Mouse (Mus musculus): Measurements from ENCODE around the gene Ift27.
A peak's percentile ranks its signal among the peaks of the same experiment; 100 is the strongest.

The Ift27 gene

GRCm38 (mm10) chr15:78173972-78174886 lies at the start of gene Ift27:
TSS of gene Ift27 (minus strand) at chr15:78174107.
- DNase-seq, result peak; percentile 96

GRCm38 (mm10) chr15:78215269-78215668 lies 41.4 kb upstream of the Ift27 start:
- DNase-seq, result no peak

- DNase-seq, result no peak
These were observed 37.5 kb upstream of the Ift27 start for GRCm38 (mm10) chr15:78211367-78211766.

- DNase-seq, result no peak
These were observed 36.3 kb upstream of the Ift27 start for GRCm38 (mm10) chr15:78210203-78210602.

DNA sequence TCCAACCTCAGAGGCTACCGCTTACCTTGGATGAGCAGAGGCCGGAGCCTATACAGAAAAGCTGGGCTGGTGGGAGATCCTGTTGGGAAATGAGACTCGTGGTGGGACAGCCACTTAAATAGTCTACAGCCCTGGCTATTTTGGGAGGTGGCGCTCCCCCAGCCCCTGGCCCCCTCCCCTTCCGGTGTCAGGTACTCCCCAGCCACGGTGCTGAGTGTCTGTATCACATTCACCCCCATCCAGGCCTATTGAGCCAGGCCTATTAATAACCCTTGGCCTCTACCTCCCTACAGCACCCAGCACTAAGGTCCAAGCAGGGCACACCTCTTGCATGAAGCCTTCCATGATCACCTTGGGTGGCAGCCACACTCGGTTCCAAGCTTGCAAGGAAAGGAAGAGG lies 32.4 kb upstream of the Ift27 start, which contains the start of gene Pvalb:
Gene Pvalb, minus strand, starts transcription at position 89 of the 400 bp plus-strand sequence.
- DNase-seq, result no peak

DNA sequence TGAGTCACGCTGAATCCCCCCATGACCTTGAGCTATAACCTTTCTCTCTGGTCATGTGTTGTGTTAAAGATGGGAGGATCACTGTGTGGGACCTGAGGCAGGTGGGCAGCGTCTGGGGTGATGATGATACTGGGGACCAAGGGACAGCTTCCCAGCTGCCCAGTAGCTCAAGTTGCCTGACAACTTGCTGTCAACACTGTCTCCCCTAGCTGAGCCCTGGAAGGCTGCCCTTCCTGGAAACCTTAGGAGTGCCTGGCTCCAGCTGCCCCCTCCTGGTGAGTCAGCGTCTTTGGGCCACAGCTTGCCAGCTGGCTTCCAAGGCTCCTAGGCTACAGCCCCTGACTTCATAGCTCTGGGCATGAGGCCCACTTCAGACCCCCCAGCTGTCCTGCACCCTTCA lies 31.3 kb upstream of the Ift27 start:
- no peak for DNase-seq

DNA sequence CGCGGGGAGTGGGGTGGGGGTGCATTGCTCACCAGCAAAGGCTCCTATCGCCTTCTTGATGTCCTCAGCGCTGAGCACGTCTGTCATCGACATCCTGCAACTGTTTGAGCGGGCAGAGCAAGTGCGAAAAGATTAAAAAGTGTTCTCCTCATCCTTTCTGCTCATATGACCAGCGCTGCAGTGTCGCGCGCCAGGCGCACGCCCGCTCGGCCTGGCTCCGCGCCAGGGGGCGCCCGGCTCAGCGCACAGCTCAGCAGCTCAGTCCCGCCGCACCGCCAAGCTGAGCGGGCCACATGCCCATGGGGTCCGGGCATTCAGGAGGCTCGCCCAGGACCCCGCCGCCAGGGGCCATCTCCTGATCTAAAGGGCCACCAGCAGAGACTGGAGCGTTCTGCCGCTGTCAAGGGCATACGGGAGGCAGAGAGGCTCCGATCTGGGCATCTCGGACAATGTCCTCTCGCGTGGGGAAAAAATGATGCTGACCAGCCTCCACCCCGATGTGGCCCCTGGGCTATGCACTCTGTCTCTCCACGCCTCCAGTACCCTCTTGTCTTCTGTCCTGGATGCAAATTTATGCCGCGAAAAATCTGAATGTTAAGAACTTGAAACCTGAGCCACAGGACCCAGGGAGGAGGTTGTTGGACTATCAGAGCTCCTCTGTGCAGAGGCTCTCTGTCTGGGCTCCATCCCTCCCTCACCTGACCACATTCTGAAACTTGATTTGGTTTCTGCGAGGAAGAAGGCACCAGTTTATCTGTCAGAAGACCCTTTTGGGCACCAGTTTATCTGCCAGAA lies 30.3 kb upstream of the Ift27 start:
- peak; percentile 14 for DNase-seq

GRCm38 (mm10) chr15:78195096-78195880 lies 21.4 kb upstream of the Ift27 start:
- no peak for DNase-seq

GRCm38 (mm10) chr15:78194320-78194719 lies 20.4 kb upstream of the Ift27 start:
- no peak for DNase-seq

GRCm38 (mm10) chr15:78189636-78190035 lies 15.7 kb upstream of the Ift27 start:
- no peak for DNase-seq

- DNase-seq, result no peak
These were observed 14.6 kb upstream of the Ift27 start for GRCm38 (mm10) chr15:78188546-78188945.

DNA sequence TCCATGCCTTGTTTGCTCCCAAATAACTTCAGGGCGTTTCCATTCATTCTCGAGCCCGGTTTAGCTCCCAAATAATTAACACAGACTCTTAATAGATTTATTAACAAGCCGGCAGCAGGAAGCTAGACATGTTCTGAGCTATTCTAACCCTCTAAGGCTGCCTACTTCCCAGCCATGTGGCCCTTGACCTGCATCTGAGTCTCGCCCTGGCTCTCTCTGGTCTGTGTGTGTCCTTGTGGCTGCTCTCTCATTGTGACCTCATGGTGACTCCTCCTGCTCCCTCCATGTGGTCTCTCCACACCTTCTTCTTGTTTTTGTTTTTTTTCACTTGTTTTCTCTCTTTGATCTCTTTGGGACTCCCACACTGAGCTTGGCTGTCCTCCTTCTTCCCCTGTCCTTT lies 13.0 kb upstream of the Ift27 start:
- no peak for DNase-seq

- no peak for DNase-seq
These were observed 11.7 kb upstream of the Ift27 start for GRCm38 (mm10) chr15:78185609-78186008.

GRCm38 (mm10) chr15:78184855-78185254 lies 10.9 kb upstream of the Ift27 start:
- DNase-seq, result peak; percentile 55

DNA sequence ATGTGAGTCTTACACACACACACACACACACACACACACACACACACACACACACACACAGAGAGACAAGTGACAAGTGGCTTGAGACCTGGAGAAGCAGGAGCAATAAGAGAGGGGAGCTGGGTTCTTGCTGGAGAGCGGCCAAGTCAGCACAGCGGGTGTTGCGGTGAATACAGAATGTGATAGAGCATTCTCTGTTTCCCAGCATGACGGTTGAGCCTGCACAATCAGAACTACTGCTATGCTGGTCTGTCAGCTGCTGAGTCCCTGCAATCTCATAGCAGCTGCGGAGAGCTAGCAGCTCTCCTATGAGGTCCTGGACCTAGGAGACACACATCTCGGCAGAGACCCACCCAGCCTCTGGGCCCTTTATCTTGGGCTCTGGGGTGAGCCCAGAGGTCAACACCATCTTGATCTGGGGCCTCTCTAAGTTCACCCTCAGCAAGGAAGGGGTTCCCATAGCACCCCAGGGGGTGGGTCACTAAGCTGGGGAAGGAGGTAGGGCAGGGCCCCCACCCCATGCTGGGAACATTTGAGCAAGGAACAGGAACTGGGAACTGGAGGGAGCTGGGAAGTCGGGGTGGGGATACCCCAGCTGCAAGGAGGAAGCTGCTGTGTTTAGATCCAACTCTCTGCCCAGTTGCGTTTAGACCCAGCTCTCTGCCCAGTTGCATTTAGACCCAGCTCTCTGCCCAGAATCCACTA lies 7.9 kb upstream of the Ift27 start:
- no peak for DNase-seq

DNA sequence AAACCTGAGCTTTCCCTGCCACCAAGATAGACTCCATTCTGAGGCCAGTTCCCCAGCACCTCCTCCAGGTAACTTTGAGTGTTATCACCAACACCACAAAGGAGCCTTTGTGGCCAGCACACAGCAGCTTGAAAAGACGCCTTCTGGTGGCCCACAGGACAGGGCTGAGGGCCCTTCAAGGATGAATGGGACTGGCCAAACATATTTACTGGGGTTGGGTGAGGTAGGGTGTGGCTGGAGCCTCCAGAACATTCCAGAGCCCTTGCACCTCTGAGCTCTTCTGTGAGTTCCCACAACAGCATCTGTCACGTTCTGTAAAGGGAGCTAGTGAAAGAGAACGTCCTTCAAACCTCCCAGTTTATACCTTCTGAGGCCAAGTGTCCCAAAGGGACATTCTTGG lies 5.9 kb upstream of the Ift27 start:
- no peak for DNase-seq

DNA sequence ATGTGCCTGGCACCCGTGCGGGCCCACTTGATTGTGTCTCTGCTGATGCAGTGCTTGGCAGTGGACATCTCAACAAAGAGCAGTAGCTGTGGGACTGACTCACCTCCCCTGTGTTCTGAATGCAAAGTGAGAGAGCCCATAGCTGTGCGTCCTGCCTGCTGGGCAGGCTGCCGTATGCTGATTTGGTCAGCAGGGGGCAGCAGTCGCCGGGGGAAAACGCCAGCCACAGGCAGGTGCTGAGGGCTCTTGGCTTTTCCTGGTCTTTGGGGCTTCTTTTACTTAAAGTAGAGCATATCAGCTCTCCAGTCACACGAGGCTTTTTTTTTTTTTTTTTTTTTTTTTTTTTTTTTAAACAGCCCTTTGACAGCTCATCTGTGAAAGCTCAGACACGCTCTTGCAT lies 4.5 kb upstream of the Ift27 start:
- peak; percentile 86 for DNase-seq

DNA sequence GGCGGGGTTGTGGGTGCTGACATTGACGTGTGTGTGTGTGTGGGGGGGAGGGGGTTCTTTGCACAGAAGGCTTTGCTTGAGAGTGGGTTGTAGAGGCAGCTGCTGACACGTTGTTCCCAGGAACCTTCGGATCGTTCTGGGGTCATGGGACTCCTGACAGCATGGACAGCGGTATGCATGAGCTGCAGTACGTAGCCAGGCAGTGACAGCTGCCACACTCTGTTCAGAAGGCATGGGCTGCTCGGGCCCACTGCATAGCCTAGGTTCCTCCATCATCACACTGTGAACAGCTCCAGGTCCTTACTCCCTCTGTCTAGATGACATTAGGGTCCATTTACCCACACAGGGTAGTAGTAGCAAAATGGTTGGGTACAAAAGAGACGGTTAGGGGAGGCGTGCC lies 3.4 kb upstream of the Ift27 start:
- no peak for DNase-seq

- no peak for DNase-seq
These were observed 959 bp upstream of the Ift27 start for GRCm38 (mm10) chr15:78174887-78175245.

- DNase-seq, result peak; percentile 12
These were observed 749 bp downstream of the Ift27 start for GRCm38 (mm10) chr15:78172899-78173817.

GRCm38 (mm10) chr15:78172256-78172898 lies 1.5 kb downstream of the Ift27 start:
- DNase-seq, result peak; percentile 62
